Mouse (Mus musculus): ENCODE results near the gene Rabgap1l. TPM values are rescaled to one million over a fixed set of nuclear protein-coding genes. Genes with fewer than 3 reads are reported as not detected.
"Not testable (repeated sequence)": the region's sequence is repeated elsewhere in the genome, so short reads cannot be mapped to it uniquely, and the experiment has no call there.

Gene Rabgap1l
- polyA plus RNA-seq, 1 experiment: 13.8 TPM

DNA sequence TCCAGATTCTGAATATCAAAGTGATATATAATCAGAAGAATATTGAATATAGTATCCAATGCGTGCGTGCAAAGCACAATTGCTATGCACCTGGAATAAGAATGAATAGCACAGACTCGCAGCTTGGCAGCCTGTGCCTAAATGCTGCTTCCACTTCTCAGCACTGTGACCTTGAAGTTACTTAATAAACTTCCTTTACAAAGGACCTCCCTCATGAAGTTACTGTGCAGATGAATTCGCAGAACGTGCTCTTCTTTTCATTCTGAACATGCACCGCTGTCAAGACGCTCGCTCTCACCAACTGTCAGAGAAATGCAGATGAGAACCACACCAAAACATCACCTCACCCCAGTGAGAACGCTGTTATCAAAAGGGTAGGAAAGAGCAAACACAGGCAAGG is 502.8 kb downstream of the Rabgap1l start:
- 30% methylated on average over 9 of the region's 9 CpGs for WGBS
- Histone ChIP-seq H3K27me3 (ENCODE audit: control insufficient read depth, insufficient read depth, low read length) (no peaks in the 10 kb centered on the region), H3K4me1 (ENCODE audit: control insufficient read depth, insufficient read depth, insufficient read length) (peaks cover 4% of the 10 kb centered on the region; the same call in 1 of the 2 replicates), H3K36me3 (ENCODE audit: control insufficient read depth, insufficient read depth, low read length) (no peaks in the 10 kb centered on the region), H3K4me3 (ENCODE audit: extremely low read depth, insufficient read depth, insufficient read length) (no peak overlapping the region), H3K27ac (ENCODE audit: insufficient read depth, low read length) (peak overlapping the region; percentile 22; the same call in 1 of the 2 replicates)
- no peak for TF ChIP-seq CTCF (IDR thresholded peaks at IDR 0.05; ENCODE audit: extremely low read depth, insufficient read depth, insufficient read length, insufficient replicate concordance)
- no peak for TF ChIP-seq POLR2A (IDR thresholded peaks at IDR 0.05; ENCODE audit: low read depth, low read length)
- DNase-seq (ENCODE audit: low read depth in 1 of 2, low spot score in 2 of 2): no peak

DNA sequence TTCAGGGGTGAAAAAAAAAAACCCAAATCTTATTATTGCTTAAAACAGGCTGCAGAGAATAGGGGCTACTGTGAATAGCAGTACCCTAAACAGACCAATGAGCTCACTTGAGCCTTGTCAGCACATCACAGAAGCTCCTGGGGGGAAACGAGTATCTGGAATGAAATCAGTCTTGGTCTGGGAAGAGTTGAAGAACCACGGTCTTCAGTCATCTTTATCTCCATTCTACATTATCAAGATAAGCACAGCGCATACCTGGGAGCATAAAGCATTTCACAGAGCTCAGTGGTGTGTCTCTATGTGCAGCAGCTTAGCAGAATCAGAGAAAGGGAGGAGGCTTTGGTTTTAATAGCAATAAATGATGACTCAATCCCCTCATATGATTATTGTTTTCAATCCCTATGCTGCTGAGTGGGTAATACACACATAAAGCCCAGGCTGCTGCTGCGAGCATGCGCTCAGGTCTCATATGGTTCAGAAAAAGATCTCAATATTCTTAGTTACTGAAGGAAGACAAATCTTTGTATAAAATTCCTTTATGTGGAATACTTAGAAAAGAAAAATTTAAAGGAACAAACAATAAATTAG is 505.9 kb downstream of the Rabgap1l start:
- no peak for DNase-seq (ENCODE audit: low read depth in 1 of 2, low spot score in 2 of 2)
- Histone ChIP-seq H3K27me3 (ENCODE audit: control insufficient read depth, insufficient read depth, low read length) (no peaks in the 10 kb centered on the region), H3K36me3 (ENCODE audit: control insufficient read depth, insufficient read depth, low read length) (no peaks in the 10 kb centered on the region), H3K4me3 (ENCODE audit: extremely low read depth, insufficient read depth, insufficient read length) (no peak overlapping the region), H3K27ac (ENCODE audit: insufficient read depth, low read length) (no peak overlapping the region), H3K4me1 (ENCODE audit: control insufficient read depth, insufficient read depth, insufficient read length) (peaks cover 4% of the 10 kb centered on the region; the same call in 1 of the 2 replicates)
- TF ChIP-seq POLR2A (IDR thresholded peaks at IDR 0.05; ENCODE audit: low read depth, low read length): no peak
- no peak for TF ChIP-seq CTCF (IDR thresholded peaks at IDR 0.05; ENCODE audit: extremely low read depth, insufficient read depth, insufficient read length, insufficient replicate concordance)
- WGBS: 77% methylated on average over 5 of the region's 5 CpGs

DNA sequence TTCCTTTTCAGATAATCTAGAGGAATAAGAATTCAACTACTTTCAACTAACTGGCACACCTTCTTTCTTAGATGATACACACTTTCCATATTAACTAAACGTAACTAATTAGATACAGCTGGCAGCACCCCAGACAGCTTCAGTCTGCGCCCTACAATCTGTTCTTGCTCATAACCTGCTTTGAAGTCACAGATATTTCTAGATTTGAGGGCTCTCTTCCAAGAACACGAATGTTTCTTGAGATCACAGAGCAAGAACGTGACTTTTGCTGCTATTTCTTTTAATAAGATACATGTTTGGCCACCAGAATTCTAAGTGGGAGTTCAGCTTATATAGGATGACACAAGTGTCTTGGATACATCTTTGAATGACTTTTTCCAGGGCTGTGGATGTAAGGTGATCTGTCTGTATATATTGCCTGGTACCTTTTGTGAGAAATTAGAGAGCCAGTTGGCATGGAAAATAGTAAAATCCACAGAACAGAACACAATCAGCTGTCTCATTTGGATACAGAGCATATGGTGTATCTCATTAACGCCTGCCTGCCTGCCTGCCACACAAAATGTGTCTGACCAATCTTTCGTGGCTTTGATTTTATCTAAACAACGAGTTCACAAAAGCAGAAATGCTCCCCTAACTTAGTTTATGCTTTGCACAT is 506.5 kb downstream of the Rabgap1l start:
- Histone ChIP-seq H3K4me1 (ENCODE audit: control insufficient read depth, insufficient read depth, insufficient read length) (peaks cover 4% of the 10 kb centered on the region; the same call in 1 of the 2 replicates), H3K36me3 (ENCODE audit: control insufficient read depth, insufficient read depth, low read length) (no peaks in the 10 kb centered on the region), H3K4me3 (ENCODE audit: extremely low read depth, insufficient read depth, insufficient read length) (no peak overlapping the region), H3K27me3 (ENCODE audit: control insufficient read depth, insufficient read depth, low read length) (no peaks in the 10 kb centered on the region), H3K27ac (ENCODE audit: insufficient read depth, low read length) (no peak overlapping the region)
- no peak for DNase-seq (ENCODE audit: low read depth in 1 of 2, low spot score in 2 of 2)
- WGBS: 67% methylated on average over 7 of the region's 7 CpGs
- no peak for TF ChIP-seq POLR2A (IDR thresholded peaks at IDR 0.05; ENCODE audit: low read depth, low read length)
- no peak for TF ChIP-seq CTCF (IDR thresholded peaks at IDR 0.05; ENCODE audit: extremely low read depth, insufficient read depth, insufficient read length, insufficient replicate concordance)

GRCm38 (mm10) chr1:160284241-160284640 is 508.8 kb downstream of the Rabgap1l start:
- Histone ChIP-seq H3K36me3 (ENCODE audit: control insufficient read depth, insufficient read depth, low read length) (no peaks in the 10 kb centered on the region), H3K4me3 (ENCODE audit: extremely low read depth, insufficient read depth, insufficient read length) (no peak overlapping the region), H3K27ac (ENCODE audit: insufficient read depth, low read length) (no peak overlapping the region), H3K27me3 (ENCODE audit: control insufficient read depth, insufficient read depth, low read length) (no peaks in the 10 kb centered on the region), H3K4me1 (ENCODE audit: control insufficient read depth, insufficient read depth, insufficient read length) (peaks cover 2% of the 10 kb centered on the region; the same call in 1 of the 2 replicates)
- DNase-seq (ENCODE audit: low read depth in 1 of 2, low spot score in 2 of 2): no peak
- WGBS: 94% methylated on average over 4 of the region's 4 CpGs
- TF ChIP-seq CTCF (IDR thresholded peaks at IDR 0.05; ENCODE audit: extremely low read depth, insufficient read depth, insufficient read length, insufficient replicate concordance): no peak
- no peak for TF ChIP-seq POLR2A (IDR thresholded peaks at IDR 0.05; ENCODE audit: low read depth, low read length)

DNA sequence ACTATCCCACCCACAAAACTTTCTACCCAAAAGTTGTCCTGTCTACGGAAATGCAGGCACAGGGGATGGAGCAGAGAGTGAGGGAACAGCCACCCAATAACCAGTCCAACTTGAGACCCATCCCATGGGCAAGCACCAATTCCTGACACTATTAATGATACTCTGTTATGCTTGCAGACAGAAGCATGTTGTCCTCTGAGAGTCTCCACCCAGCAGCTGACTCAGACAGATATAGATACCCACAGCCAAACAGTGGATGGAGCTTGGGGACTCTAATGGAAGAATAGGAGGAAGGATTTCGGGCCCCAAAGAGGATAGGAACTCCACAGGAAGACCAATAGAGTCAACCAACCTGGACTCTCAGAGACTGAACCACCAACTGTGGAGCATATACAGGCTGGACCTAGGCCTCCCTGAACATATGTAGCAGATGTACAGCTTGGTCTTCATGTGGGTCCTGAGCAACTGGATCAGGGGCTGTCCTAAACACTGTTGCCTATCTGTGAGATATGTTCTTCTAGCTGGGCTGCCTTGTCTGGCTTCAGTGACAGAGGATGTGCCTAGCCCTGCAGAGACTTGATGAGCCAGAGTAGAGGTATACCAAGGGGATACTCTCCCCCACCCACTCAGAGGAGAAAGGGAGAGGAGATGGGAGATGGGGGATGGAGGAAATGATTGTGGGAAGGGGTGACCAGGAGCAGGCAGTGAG is 510.7 kb downstream of the Rabgap1l start:
- not testable (repeated sequence) for DNase-seq (ENCODE audit: low read depth in 1 of 2, low spot score in 2 of 2); H3K4me1 ChIP-seq (ENCODE audit: control insufficient read depth, insufficient read depth, insufficient read length); H3K4me3 ChIP-seq (ENCODE audit: extremely low read depth, insufficient read depth, insufficient read length); H3K27ac ChIP-seq (ENCODE audit: insufficient read depth, low read length); H3K36me3 ChIP-seq (ENCODE audit: control insufficient read depth, insufficient read depth, low read length); H3K27me3 ChIP-seq (ENCODE audit: control insufficient read depth, insufficient read depth, low read length)
- 85% methylated on average over 2 of the region's 2 CpGs for WGBS

DNA sequence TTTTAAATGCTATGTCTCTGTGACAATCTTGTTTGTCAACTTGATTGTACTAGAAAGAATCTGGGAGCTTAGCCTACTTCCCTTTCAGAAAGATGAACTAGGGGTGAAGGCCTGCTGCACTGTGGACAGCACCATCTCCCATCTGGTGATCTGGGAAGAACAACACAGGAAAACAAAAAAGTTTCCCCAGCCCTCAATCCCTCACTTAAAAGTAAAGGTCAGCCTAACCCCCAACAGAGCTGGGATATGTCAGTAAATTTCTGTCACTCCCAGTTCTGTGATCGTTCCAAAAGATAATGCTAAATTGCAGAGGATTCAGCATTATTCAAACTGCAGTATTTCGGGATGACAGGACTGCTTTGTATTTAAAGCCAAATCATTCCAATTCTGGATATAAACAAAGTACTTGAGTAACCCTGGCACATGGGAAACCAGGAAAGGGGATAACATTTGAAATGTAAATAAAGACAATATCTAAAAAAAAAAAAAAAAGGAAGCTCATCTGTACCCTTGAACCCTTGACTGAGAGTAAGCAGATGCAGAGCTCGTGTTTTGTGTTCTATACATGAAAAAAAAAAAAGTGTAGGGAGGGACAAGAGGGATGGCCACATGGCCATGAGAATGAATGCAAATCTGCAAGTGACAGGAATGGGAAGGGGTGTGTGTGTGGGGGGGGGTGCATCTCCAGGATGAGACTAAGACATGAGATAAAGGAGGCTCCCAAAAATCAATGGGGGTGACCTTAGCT is 511.5 kb downstream of the Rabgap1l start:
- peaks cover 2% of the 10 kb centered on the region; the same call in 1 of the 2 replicates for H3K4me1 ChIP-seq (ENCODE audit: control insufficient read depth, insufficient read depth, insufficient read length)
- H3K27me3 ChIP-seq (ENCODE audit: control insufficient read depth, insufficient read depth, low read length): no peaks in the 10 kb centered on the region
- H3K27ac ChIP-seq (ENCODE audit: insufficient read depth, low read length): no peak overlapping the region

More for the DNA sequence above, 511.5 kb downstream of the Rabgap1l start:
- TF ChIP-seq POLR2A (IDR thresholded peaks at IDR 0.05; ENCODE audit: low read depth, low read length) (no peak), CTCF (IDR thresholded peaks at IDR 0.05; ENCODE audit: extremely low read depth, insufficient read depth, insufficient read length, insufficient replicate concordance) (no peak)
- Histone ChIP-seq H3K36me3 (ENCODE audit: control insufficient read depth, insufficient read depth, low read length) (no peaks in the 10 kb centered on the region), H3K4me3 (ENCODE audit: extremely low read depth, insufficient read depth, insufficient read length) (no peak overlapping the region)
- 74% methylated on average over 3 of the region's 3 CpGs for WGBS
- DNase-seq (ENCODE audit: low read depth in 1 of 2, low spot score in 2 of 2): no peak

All from spleen, adult 2 months (tissue).